Mouse (Mus musculus): ENCODE measurements around the gene Fsd1. TPM values are rescaled to one million over a fixed set of nuclear protein-coding genes. Genes with fewer than 3 reads are reported as not detected.

The Fsd1 gene
- polyA plus RNA-seq, 1 experiment from 2014 or later, result 99.5 TPM

- peaks cover 12% of the 10 kb centered on the region for H3K36me3 ChIP-seq
- peaks cover 14% of the 10 kb centered on the region for H3K27me3 ChIP-seq (ENCODE audit: insufficient read depth, poor library complexity, severe bottlenecking)
- peak overlapping the region; percentile 57 for H3K4me3 ChIP-seq
- H3K27ac ChIP-seq, result no peak overlapping the region
- H3K9me3 ChIP-seq, result no peaks in the 10 kb centered on the region
- no peak for DNase-seq (ENCODE audit: low spot score)
- peaks cover 39% of the 10 kb centered on the region for H3K4me1 ChIP-seq (replicated peaks)
- 30% methylated on average over 6 of the region's 6 CpGs for WGBS
These were observed 29.7 kb upstream of the Fsd1 start for GRCm38 (mm10) chr17:55956591-55956990.

- no peaks in the 10 kb centered on the region for H3K9me3 ChIP-seq
- 15% methylated on average over 9 of the region's 9 CpGs for WGBS
- peaks cover 14% of the 10 kb centered on the region for H3K27me3 ChIP-seq (ENCODE audit: insufficient read depth, poor library complexity, severe bottlenecking)
- peak overlapping the region; percentile 57; the same call in 1 of the 2 replicates for H3K4me3 ChIP-seq
- peaks cover 37% of the 10 kb centered on the region for H3K4me1 ChIP-seq (replicated peaks)
- peak; percentile 81 for DNase-seq (ENCODE audit: low spot score)
- H3K27ac ChIP-seq, result peak overlapping the region; percentile 69
- H3K36me3 ChIP-seq, result peaks cover 18% of the 10 kb centered on the region
These were observed 29.1 kb upstream of the Fsd1 start for GRCm38 (mm10) chr17:55957168-55957567.

GRCm38 (mm10) chr17:55957726-55958583 is 28.4 kb upstream of the Fsd1 start:
- DNase-seq (ENCODE audit: low spot score), result no peak
- peak overlapping the region; percentile 90 for H3K27ac ChIP-seq
- H3K27me3 ChIP-seq (ENCODE audit: insufficient read depth, poor library complexity, severe bottlenecking), result peaks cover 14% of the 10 kb centered on the region
- 83% methylated on average over 13 of the region's 13 CpGs for WGBS
- H3K36me3 ChIP-seq, result peaks cover 23% of the 10 kb centered on the region
- no peaks in the 10 kb centered on the region for H3K9me3 ChIP-seq
- H3K4me1 ChIP-seq (replicated peaks), result peaks cover 37% of the 10 kb centered on the region
- H3K4me3 ChIP-seq, result peak overlapping the region; percentile 57

- Histone ChIP-seq H3K36me3 (peaks cover 29% of the 10 kb centered on the region), H3K4me1 (replicated peaks) (peaks cover 37% of the 10 kb centered on the region), H3K4me3 (peak overlapping the region; percentile 53), H3K27me3 (ENCODE audit: insufficient read depth, poor library complexity, severe bottlenecking) (peaks cover 14% of the 10 kb centered on the region), H3K9me3 (no peaks in the 10 kb centered on the region), H3K27ac (peak overlapping the region; percentile 90)
- WGBS, result 30% methylated on average over 2 of the region's 2 CpGs
- DNase-seq (ENCODE audit: low spot score), result no peak
These were observed 27.8 kb upstream of the Fsd1 start for GRCm38 (mm10) chr17:55958584-55958886.

- peak; percentile 94 for DNase-seq (ENCODE audit: low spot score)
These were observed 27.2 kb upstream of the Fsd1 start, which contains the start of gene Yju2 for GRCm38 (mm10) chr17:55958918-55959728. Gene Yju2, plus strand, starts transcription at chr17:55959099.

GRCm38 (mm10) chr17:55959946-55960740 is 26.2 kb upstream of the Fsd1 start:
- peaks cover 37% of the 10 kb centered on the region for H3K4me1 ChIP-seq (replicated peaks)
- no peaks in the 10 kb centered on the region for H3K9me3 ChIP-seq
- H3K27ac ChIP-seq, result peak overlapping the region; percentile 90
- peak overlapping the region; percentile 53 for H3K4me3 ChIP-seq
- WGBS, result 81% methylated on average over 10 of the region's 10 CpGs
- no peak for DNase-seq (ENCODE audit: low spot score)
- peaks cover 4% of the 10 kb centered on the region for H3K27me3 ChIP-seq (ENCODE audit: insufficient read depth, poor library complexity, severe bottlenecking)
- H3K36me3 ChIP-seq, result peaks cover 45% of the 10 kb centered on the region

More at GRCm38 (mm10) chr17:55958918-55959728, 27.2 kb upstream of the Fsd1 start, which contains the start of gene Yju2:
- Histone ChIP-seq H3K27ac (peak within 1 kb of the TSS; percentile 90), H3K36me3 (peaks cover 35% of the 10 kb centered on the region), H3K27me3 (ENCODE audit: insufficient read depth, poor library complexity, severe bottlenecking) (peaks cover 14% of the 10 kb centered on the region), H3K4me1 (replicated peaks) (peaks cover 37% of the 10 kb centered on the region), H3K9me3 (no peaks in the 10 kb centered on the region), H3K4me3 (peak within 1 kb of the TSS; percentile 53)
- WGBS, result under 1% methylated on average over 46 of the region's 46 CpGs

GRCm38 (mm10) chr17:55960791-55961190 is 25.5 kb upstream of the Fsd1 start:
- Histone ChIP-seq H3K4me1 (replicated peaks) (peaks cover 37% of the 10 kb centered on the region), H3K27me3 (ENCODE audit: insufficient read depth, poor library complexity, severe bottlenecking) (no peaks in the 10 kb centered on the region), H3K27ac (no peak overlapping the region), H3K36me3 (peaks cover 52% of the 10 kb centered on the region), H3K9me3 (no peaks in the 10 kb centered on the region), H3K4me3 (no peak overlapping the region)
- peak; percentile 0 for DNase-seq (ENCODE audit: low spot score)

- DNase-seq (ENCODE audit: low spot score), result peak; percentile 2
- Histone ChIP-seq H3K27me3 (ENCODE audit: insufficient read depth, poor library complexity, severe bottlenecking) (no peaks in the 10 kb centered on the region), H3K9me3 (no peaks in the 10 kb centered on the region), H3K4me3 (no peak overlapping the region), H3K4me1 (replicated peaks) (peaks cover 28% of the 10 kb centered on the region), H3K27ac (no peak overlapping the region), H3K36me3 (peaks cover 60% of the 10 kb centered on the region)
- 91% methylated on average over 7 of the region's 7 CpGs for WGBS
These were observed 24.7 kb upstream of the Fsd1 start for GRCm38 (mm10) chr17:55961631-55962030.

- no peaks in the 10 kb centered on the region for H3K9me3 ChIP-seq
- peaks cover 76% of the 10 kb centered on the region for H3K36me3 ChIP-seq
- H3K4me3 ChIP-seq, result no peak overlapping the region
- H3K4me1 ChIP-seq (replicated peaks), result peaks cover 24% of the 10 kb centered on the region
- 89% methylated on average over 14 of the region's 14 CpGs for WGBS
- no peak for DNase-seq (ENCODE audit: low spot score)
- no peaks in the 10 kb centered on the region for H3K27me3 ChIP-seq (ENCODE audit: insufficient read depth, poor library complexity, severe bottlenecking)
- no peak overlapping the region for H3K27ac ChIP-seq
These were observed 23.1 kb upstream of the Fsd1 start for GRCm38 (mm10) chr17:55963171-55963570.

GRCm38 (mm10) chr17:55964496-55964895 is 21.8 kb upstream of the Fsd1 start:
- WGBS, result 94% methylated on average over 10 of the region's 10 CpGs
- no peak for DNase-seq (ENCODE audit: low spot score)
- no peak overlapping the region for H3K27ac ChIP-seq
- peaks cover 79% of the 10 kb centered on the region for H3K36me3 ChIP-seq
- no peaks in the 10 kb centered on the region; the same call in 1 of the 2 replicates for H3K27me3 ChIP-seq (ENCODE audit: insufficient read depth, poor library complexity, severe bottlenecking)
- no peak overlapping the region for H3K4me3 ChIP-seq
- peaks cover 32% of the 10 kb centered on the region for H3K4me1 ChIP-seq (replicated peaks)
- no peaks in the 10 kb centered on the region for H3K9me3 ChIP-seq

- DNase-seq (ENCODE audit: low spot score), result no peak
- peaks cover 32% of the 10 kb centered on the region for H3K4me1 ChIP-seq (replicated peaks)
- H3K9me3 ChIP-seq, result no peaks in the 10 kb centered on the region
- H3K27ac ChIP-seq, result no peak overlapping the region
- H3K36me3 ChIP-seq, result peaks cover 79% of the 10 kb centered on the region
- WGBS, result 85% methylated on average over 9 of the region's 9 CpGs
- no peak overlapping the region for H3K4me3 ChIP-seq
- peaks cover 4% of the 10 kb centered on the region for H3K27me3 ChIP-seq (ENCODE audit: insufficient read depth, poor library complexity, severe bottlenecking)
These were observed 21.3 kb upstream of the Fsd1 start for GRCm38 (mm10) chr17:55964996-55965395.

- DNase-seq (ENCODE audit: low spot score), result no peak
- 0 out of 2 replicates have a peak overlapping the region, but pooled peaks have one; percentile 96 for H3K27ac ChIP-seq
- H3K27me3 ChIP-seq (ENCODE audit: insufficient read depth, poor library complexity, severe bottlenecking), result peaks cover 17% of the 10 kb centered on the region
- H3K9me3 ChIP-seq, result no peaks in the 10 kb centered on the region
- H3K4me1 ChIP-seq (replicated peaks), result peaks cover 48% of the 10 kb centered on the region
- H3K4me3 ChIP-seq, result no peak overlapping the region
- 94% methylated on average over 4 of the region's 4 CpGs for WGBS
- H3K36me3 ChIP-seq, result peaks cover 61% of the 10 kb centered on the region
These were observed 19.1 kb upstream of the Fsd1 start for GRCm38 (mm10) chr17:55967186-55967585.
